Comparison of ENCODE assay signal across 8 mouse cellular contexts in the genomic region with DNA sequence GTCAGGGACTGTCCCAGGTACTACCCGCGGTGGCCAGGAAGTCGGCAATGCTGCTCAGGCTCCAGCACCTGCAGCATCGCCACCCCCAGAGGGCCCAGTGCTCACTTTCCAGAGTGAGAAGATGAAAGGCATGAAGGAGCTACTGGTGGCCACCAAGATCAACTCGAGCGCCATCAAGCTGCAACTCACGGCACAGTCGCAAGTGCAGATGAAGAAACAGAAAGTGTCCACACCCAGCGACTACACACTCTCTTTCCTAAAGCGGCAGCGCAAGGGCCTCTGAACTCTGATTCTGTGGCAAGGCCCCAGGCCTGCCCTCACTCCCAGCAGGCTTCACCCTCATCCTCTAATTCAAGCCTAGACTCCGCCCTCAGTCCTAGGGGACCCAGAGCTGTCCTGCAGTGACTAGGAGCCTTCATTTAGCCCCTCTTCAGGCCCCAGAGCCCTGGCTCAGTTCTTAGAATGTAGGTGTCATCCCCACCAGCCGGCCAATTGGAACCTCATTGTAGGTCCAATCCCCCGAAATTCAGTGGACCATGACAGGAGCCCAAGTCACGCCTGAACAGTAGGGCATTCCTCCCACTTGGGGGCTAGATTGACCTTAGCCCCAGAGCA. TPM values are rescaled to one million over a fixed set of nuclear protein-coding genes. Genes with fewer than 3 reads are reported as not detected.
DNase-seq lines count a peak whose midpoint lies in the region; ATAC-seq and TF ChIP-seq lines count a peak whose summit lies in the region.

No protein-coding gene starts in this region.

- H3K4me1 ChIP-seq in MEL (ENCODE audit: control insufficient read depth in 1 of 2, insufficient read depth in 2 of 2, low read length in 2 of 2) = peaks cover 0 to 20% of the 10 kb centered on the region in 2 experiments; a peak in 3 of 4 replicates

- TF ChIP-seq RAD21 in MEL (IDR thresholded peaks at IDR 0.05; ENCODE audit: low read depth, low read length) = no peak

- H3K9ac ChIP-seq in MEL (ENCODE audit: control insufficient read depth, low read depth, low read length, poor library complexity, severe bottlenecking) = no peak overlapping the region

- no peaks in the 10 kb centered on the region for H3K9me3 ChIP-seq in MEL (replicated peaks; ENCODE audit: insufficient read depth, low read length)

- peaks cover 0 to 9% of the 10 kb centered on the region in 2 experiments; a peak in 2 of 4 replicates for H3K36me3 ChIP-seq in MEL (ENCODE audit: control insufficient read depth in 1 of 2, insufficient read depth in 2 of 2, low read length in 2 of 2)

- no peak for TF ChIP-seq POLR2A in MEL (IDR thresholded peaks at IDR 0.05; ENCODE audit: control insufficient read depth in 1 of 2, insufficient read depth in 1 of 2, low read depth in 1 of 2, low read length in 2 of 2, poor library complexity in 1 of 2)

- H3K4me3 ChIP-seq in MEL (ENCODE audit: control insufficient read depth in 1 of 2, insufficient read depth in 1 of 2, low read depth in 2 of 2, low read length in 2 of 2) = no peak overlapping the region

- no peak for TF ChIP-seq EP300 in MEL (IDR thresholded peaks at IDR 0.05; ENCODE audit: low read depth in 1 of 2, low read length in 2 of 2)

- no peaks in the 10 kb centered on the region for H3K27me3 ChIP-seq in MEL (ENCODE audit: control insufficient read depth in 1 of 2, insufficient read depth in 2 of 2, low read length in 2 of 2)

- TF ChIP-seq CTCF in MEL (IDR thresholded peaks at IDR 0.05 in 2 of 3, conservative IDR thresholded peaks at IDR 0.05 in 1 of 3; ENCODE audit: control insufficient read depth in 1 of 3, insufficient read depth in 1 of 3, low read depth in 2 of 3, low read length in 3 of 3, poor library complexity in 1 of 3, severe bottlenecking in 1 of 3) = peak in 1 of 3 experiments; percentile 8; a peak in 1 of 6 replicates

- ATAC-seq in megakaryocyte-erythroid progenitor cell, adult 5-6 weeks (replicated peaks; ENCODE audit: low FRiP score, low TSS enrichment, poor library complexity, severe bottlenecking) = peak; percentile 49

- intact Hi-C loops in heart, postnatal 10 days (cut with DNase I) = no loop called here

- DNase-seq in CD4-positive helper T cell, adult 2 months (ENCODE audit: low read depth, low spot score) = peak; percentile 91
- DNase-seq in MEL (ENCODE audit: low read depth, low spot score) (peak; percentile 23), MN1 (ENCODE audit: low spot score) (no peak)
- DNase-seq in heart, postnatal 10 days = peak; percentile 55 to 62
- peak; percentile 82 to 87 for DNase-seq in kidney, postnatal 36 days
- peak; percentile 55 to 62 for DNase-seq in thymus, postnatal 10 days (ENCODE audit: low spot score in 2 of 2)
- DNase-seq in right cerebral cortex, adult 2 months (ENCODE audit: low spot score in 2 of 2) = no peak

- H3K27ac ChIP-seq in MEL (ENCODE audit: control insufficient read depth, low read depth, low read length) = no peak overlapping the region

- peaks cover 13% of the 10 kb centered on the region for H3K79me2 ChIP-seq in MEL (ENCODE audit: control insufficient read depth, insufficient read depth, low read length, poor library complexity)

TF ChIP-seq in MEL, 35 proteins besides CTCF, POLR2A, EP300 and RAD21:
- TF ChIP-seq ZMIZ1 (IDR thresholded peaks at IDR 0.05; ENCODE audit: low read depth, low read length) (no peak), POLR2AphosphoS2 (IDR thresholded peaks at IDR 0.05; ENCODE audit: low read length) (no peak), MAX (IDR thresholded peaks at IDR 0.05; ENCODE audit: low read length) (no peak), SIN3A (IDR thresholded peaks at IDR 0.05; ENCODE audit: low read length) (no peak), MAFK (IDR thresholded peaks at IDR 0.05; ENCODE audit: borderline replicate concordance, low read depth, low read length) (no peak), RCOR1 (IDR thresholded peaks at IDR 0.05; ENCODE audit: low read depth, low read length) (no peak), GATA1 (IDR thresholded peaks at IDR 0.05; ENCODE audit: low read depth, low read length) (no peak), HCFC1 (IDR thresholded peaks at IDR 0.05; ENCODE audit: low read depth, low read length) (no peak), USF1 (IDR thresholded peaks at IDR 0.05; ENCODE audit: low read depth, low read length) (no peak), GABPA (IDR thresholded peaks at IDR 0.05; ENCODE audit: low read depth, low read length) (no peak), UBTF (IDR thresholded peaks at IDR 0.05; ENCODE audit: borderline replicate concordance, insufficient read depth, low read depth, low read length) (no peak), JUND (IDR thresholded peaks at IDR 0.05; ENCODE audit: low read depth, low read length) (no peak), NRF1 (IDR thresholded peaks at IDR 0.05; ENCODE audit: insufficient read depth, low read depth, low read length, poor library complexity, severe bottlenecking) (no peak), POLR2AphosphoS5 (IDR thresholded peaks at IDR 0.05; ENCODE audit: borderline replicate concordance, low read depth, low read length) (no peak), MYB (IDR thresholded peaks at IDR 0.05; ENCODE audit: low read depth, low read length) (no peak), ELF1 (IDR thresholded peaks at IDR 0.05; ENCODE audit: low read depth, low read length) (no peak), NELFE (IDR thresholded peaks at IDR 0.05; ENCODE audit: low read depth, low read length) (no peak), BHLHE40 (IDR thresholded peaks at IDR 0.05; ENCODE audit: borderline replicate concordance, low read depth, low read length) (no peak), USF2 (IDR thresholded peaks at IDR 0.05; ENCODE audit: borderline replicate concordance in 1 of 2, insufficient read depth in 1 of 2, low read depth in 1 of 2, low read length in 2 of 2) (no peak), TAL1 (IDR thresholded peaks at IDR 0.05; ENCODE audit: low read length) (no peak)

RNA-seq across cellular contexts. Expression of a gene that starts 0.9 kb away (rescaled TPM):
- 8.0 and 10.2 TPM in 2 replicates for total RNA-seq in MEL (2012; rRNA removed)
- 10 to 100 TPM in 1 of 2 experiments, not detected in 1; 22.3 TPM for polyA plus RNA-seq in MEL (2012; ENCODE audit: insufficient read depth in 1 of 2, insufficient read length in 2 of 2, low read depth in 1 of 2, low replicate concordance in 2 of 2, missing spikeins in 1 of 2)
- 10 to 100 TPM; 52.3 to 52.4 TPM for total RNA-seq in heart, postnatal 10 days (2021)
- total RNA-seq in megakaryocyte-erythroid progenitor cell, adult 5-6 weeks (2014; fragmentation: Nextera tagmentation) = 37.3 and 41.8 TPM in 2 replicates
- total RNA-seq in megakaryocyte-erythroid progenitor cell, adult 5-6 weeks (2017) = 9.4 and 27.2 TPM in 2 replicates

RNA-seq across cellular contexts. Expression of a gene that starts 5.2 kb away (rescaled TPM):
- total RNA-seq in MEL (2012; rRNA removed) = 37.7 and 39.4 TPM in 2 replicates
- 100 to 1,000 TPM in 1 of 2 experiments, not detected in 1; 132 TPM for polyA plus RNA-seq in MEL (2012; ENCODE audit: insufficient read depth in 1 of 2, insufficient read length in 2 of 2, low read depth in 1 of 2, low replicate concordance in 2 of 2, missing spikeins in 1 of 2)
- 10 to 100 TPM; 18.6 to 21.8 TPM for total RNA-seq in heart, postnatal 10 days (2021)
- total RNA-seq in megakaryocyte-erythroid progenitor cell, adult 5-6 weeks (2014; fragmentation: Nextera tagmentation) = 39.8 and 56.2 TPM in 2 replicates
- 17.8 and 19.8 TPM in 2 replicates for total RNA-seq in megakaryocyte-erythroid progenitor cell, adult 5-6 weeks (2017)

RNA-seq across cellular contexts. Expression of a gene that starts 23.5 kb away (rescaled TPM):
- 65.7 and 71.9 TPM in 2 replicates for total RNA-seq in MEL (2012; rRNA removed)
- polyA plus RNA-seq in MEL (2012; ENCODE audit: insufficient read depth in 1 of 2, insufficient read length in 2 of 2, low read depth in 1 of 2, low replicate concordance in 2 of 2, missing spikeins in 1 of 2) = 100 to 1,000 TPM; 211 to 245 TPM
- 100 to 1,000 TPM; 118 to 143 TPM for total RNA-seq in heart, postnatal 10 days (2021)
- 286 and 398 TPM in 2 replicates for total RNA-seq in megakaryocyte-erythroid progenitor cell, adult 5-6 weeks (2014; fragmentation: Nextera tagmentation)
- total RNA-seq in megakaryocyte-erythroid progenitor cell, adult 5-6 weeks (2017) = 253 and 302 TPM in 2 replicates

RNA-seq across cellular contexts. Expression of a gene that starts 33.7 kb away (rescaled TPM):
- 2.0 and 2.6 TPM in 2 replicates for total RNA-seq in MEL (2012; rRNA removed)
- 1 to 10 TPM in 1 of 2 experiments, not detected in 1; 4.5 TPM for polyA plus RNA-seq in MEL (2012; ENCODE audit: insufficient read depth in 1 of 2, insufficient read length in 2 of 2, low read depth in 1 of 2, low replicate concordance in 2 of 2, missing spikeins in 1 of 2)
- 1 to 10 TPM; 9.6 to 9.9 TPM for total RNA-seq in heart, postnatal 10 days (2021)
- 3.4 and 4.4 TPM in 2 replicates for total RNA-seq in megakaryocyte-erythroid progenitor cell, adult 5-6 weeks (2014; fragmentation: Nextera tagmentation)
- 3.1 and 3.7 TPM in 2 replicates for total RNA-seq in megakaryocyte-erythroid progenitor cell, adult 5-6 weeks (2017)

RNA-seq across cellular contexts. Expression of a gene that starts 44.2 kb away (rescaled TPM):
- 0.62 and 0.73 TPM in 2 replicates for total RNA-seq in MEL (2012; rRNA removed)
- 1 to 10 TPM in 1 of 2 experiments, not detected in 1; 3.3 TPM for polyA plus RNA-seq in MEL (2012; ENCODE audit: insufficient read depth in 1 of 2, insufficient read length in 2 of 2, low read depth in 1 of 2, low replicate concordance in 2 of 2, missing spikeins in 1 of 2)
- total RNA-seq in heart, postnatal 10 days (2021) = 100 to 1,000 TPM; 622 to 693 TPM
- total RNA-seq in megakaryocyte-erythroid progenitor cell, adult 5-6 weeks (2014; fragmentation: Nextera tagmentation) = 4.9 TPM in 1 of 2 replicates, not detected in the other
- 0.04 and 4.9 TPM in 2 replicates for total RNA-seq in megakaryocyte-erythroid progenitor cell, adult 5-6 weeks (2017)

Comparison
In these comparisons a context has a peak if more than half of its experiments do, and no peak if none do; other contexts are left out.
1. DNase-seq: peak in CD4-positive helper T cell, adult 2 months (single experiment), MEL (single experiment), heart, postnatal 10 days (2 of 2), kidney, postnatal 36 days (2 of 2) and thymus, postnatal 10 days (2 of 2); none in MN1 (single experiment) and right cerebral cortex, adult 2 months (0 of 2).